Mouse (Mus musculus) stomach, postnatal 0 days (tissue): Measurements from ENCODE around the gene Epas1. TPM values are rescaled to one million over a fixed set of nuclear protein-coding genes. Genes with fewer than 3 reads are reported as not detected.

Source experiments
- ATAC-seq: fragments of 200-750 bp; cut with Nextera tagmentation; 2 replicates; pipeline ENCODE4 v1.8.0; 2017; ENCODE audit not compliant: low FRiP score, low TSS enrichment
- DNase-seq: peaks from one replicate; pipeline ENCODE4 v3.0.0-alpha.2; 2016; ENCODE audit warnings: low spot score
- H3K27ac ChIP-seq: fragments of 300-500 bp; sonication (generic); replicated peaks from 2 replicates; pipeline ENCODE4 v1.5.1; 2014; ENCODE audit warnings: mild to moderate bottlenecking, control low read depth
- H3K27me3 ChIP-seq: fragments of 300-500 bp; sonication (generic); 2 replicates; pipeline ENCODE4 v1.6.1; 2014; ENCODE audit warnings: low read length; ENCODE audit not compliant: control insufficient read depth, insufficient read depth
- H3K36me3 ChIP-seq: fragments of 300-500 bp; sonication (generic); 2 replicates; pipeline ENCODE4 v1.6.1; 2014; ENCODE audit warnings: low read length, mixed read lengths; ENCODE audit not compliant: control insufficient read depth, insufficient read depth
- H3K4me1 ChIP-seq: fragments of 300-500 bp; sonication (generic); replicated peaks from 2 replicates; pipeline ENCODE4 v1.6.1; 2014; ENCODE audit warnings: antibody characterized with exemption; ENCODE audit not compliant: control insufficient read depth, insufficient read depth
- H3K4me2 ChIP-seq: fragments of 300-500 bp; sonication (generic); replicated peaks from 2 replicates; pipeline ENCODE4 v1.6.1; 2014; ENCODE audit warnings: low read depth, mild to moderate bottlenecking, control low read depth, moderate library complexity
- H3K4me3 ChIP-seq: fragments of 300-500 bp; sonication (generic); 2 replicates; pipeline ENCODE4 v1.5.1; 2014; ENCODE audit warnings: low read depth, low read length, control low read depth
- H3K9ac ChIP-seq: fragments of 300-500 bp; sonication (generic); 2 replicates; pipeline ENCODE4 v1.6.1; 2014; ENCODE audit warnings: mild to moderate bottlenecking, low read length, control low read depth, mixed read lengths
- H3K9me3 ChIP-seq: fragments of 300-500 bp; sonication (generic); 2 replicates; pipeline ENCODE4 v1.6.1; 2016; ENCODE audit warnings: low read length; ENCODE audit not compliant: control insufficient read depth
- CTCF ChIP-seq: IDR thresholded peaks from 2 replicates; pipeline ENCODE4 v1.5.1; 2016; ENCODE audit warnings: antibody characterized with exemption, low read depth, mild to moderate bottlenecking, moderate library complexity
- EP300 ChIP-seq: optimal IDR thresholded peaks from 2 replicates; pipeline ENCODE3; 2016; ENCODE audit warnings: antibody characterized with exemption
- WGBS: fragments of 180-500 bp; shearing (Covaris S2); extraction: QIAGEN DNeasy Blood & Tissue Kit; methylation state at CpG from one replicate; pipeline ENCODE4 v1.1.7; 2014; 5-methylcytosine and 5-hydroxymethylcytosine counted together
- polyA plus RNA-seq: library from polyadenylated mRNA; unstranded; fragments of >200 nt; fragmentation: Nextera tagmentation; extraction: Ambion mirVana; gene quantifications from 2 replicates; pipeline ENCODE4 v1.2.1, GENCODE M21; 2015

Gene Epas1
- polyA plus RNA-seq, 1 experiment from 2014 or later = 4.7 TPM

DNA sequence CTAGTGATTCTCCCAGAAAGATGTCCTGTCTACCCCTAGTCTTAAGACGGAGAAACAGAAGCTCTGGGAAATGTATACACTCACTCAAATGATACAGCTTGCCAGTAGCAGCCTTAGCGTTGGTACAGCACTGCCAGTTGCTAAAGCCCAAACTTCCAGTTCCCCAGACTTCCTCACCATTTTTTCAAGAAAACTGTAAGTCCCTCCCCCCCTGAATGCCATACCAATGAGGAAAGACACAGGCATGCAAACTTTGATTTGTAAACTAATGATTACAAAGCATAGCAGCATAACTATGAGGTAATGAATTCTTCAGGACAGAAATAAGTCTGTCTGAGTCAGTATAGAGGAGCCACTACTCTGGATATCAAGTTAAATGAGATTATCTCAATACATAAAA, 124.2 kb downstream of the Epas1 start:
- Histone ChIP-seq H3K27me3 (no peaks in the 10 kb centered on the region), H3K4me3 (no peak overlapping the region), H3K36me3 (no peaks in the 10 kb centered on the region), H3K4me1 (no peaks in the 10 kb centered on the region), H3K9ac (no peak overlapping the region), H3K27ac (no peak overlapping the region), H3K9me3 (no peaks in the 10 kb centered on the region), H3K4me2 (no peak overlapping the region)
- TF ChIP-seq CTCF (no peak), EP300 (no peak)
- ATAC-seq (no peak), DNase-seq (no peak)
- 59% methylated on average over 2 of the region's 2 CpGs for WGBS

DNA sequence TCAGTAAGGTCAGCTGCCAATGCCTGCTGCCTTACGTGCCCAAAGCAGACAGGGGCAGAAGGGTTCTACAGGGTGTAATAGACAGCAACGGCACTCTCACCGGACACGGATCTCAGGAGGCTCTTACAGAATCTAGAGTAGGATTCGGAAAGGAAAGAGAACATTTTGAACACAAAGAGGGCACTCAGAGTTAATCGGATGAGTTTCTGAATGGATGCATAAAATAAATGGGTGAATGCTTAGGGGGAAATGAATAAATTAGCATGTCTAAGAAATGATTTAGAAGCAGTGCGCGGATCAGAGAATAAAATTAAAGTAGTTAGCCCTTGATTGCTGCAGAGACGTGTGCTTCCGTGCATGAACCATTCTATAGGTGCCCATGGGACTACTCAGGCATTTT, 126.6 kb downstream of the Epas1 start:
- H3K4me2 ChIP-seq = no peak overlapping the region
- no peaks in the 10 kb centered on the region for H3K9me3 ChIP-seq
- no peaks in the 10 kb centered on the region for H3K36me3 ChIP-seq
- no peak overlapping the region for H3K9ac ChIP-seq
- TF ChIP-seq EP300 = no peak
- no peak for TF ChIP-seq CTCF
- no peak overlapping the region for H3K27ac ChIP-seq
- DNase-seq (no peak), ATAC-seq (no peak)
- H3K4me1 ChIP-seq = no peaks in the 10 kb centered on the region
- WGBS = 84% methylated on average over 10 of the region's 10 CpGs
- no peaks in the 10 kb centered on the region for H3K27me3 ChIP-seq
- no peak overlapping the region for H3K4me3 ChIP-seq

- Histone ChIP-seq H3K9me3 (no peaks in the 10 kb centered on the region), H3K27me3 (no peaks in the 10 kb centered on the region), H3K36me3 (no peaks in the 10 kb centered on the region), H3K9ac (no peak overlapping the region), H3K27ac (no peak overlapping the region), H3K4me2 (no peak overlapping the region), H3K4me1 (no peaks in the 10 kb centered on the region), H3K4me3 (no peak overlapping the region)
- ATAC-seq (no peak), DNase-seq (no peak)
- 71% methylated on average over 4 of the region's 4 CpGs for WGBS
- TF ChIP-seq CTCF (no peak), EP300 (no peak)
Measured at GRCm38 (mm10) chr17:86880461-86881044, 127.1 kb downstream of the Epas1 start.

Other genes starting within 250 kb of the Epas1 start
- gene Gm10309, start 248.5 kb upstream of the Epas1 start, polyA plus RNA-seq = 0.07 and 0.08 TPM in 2 replicates
- not detected in 2 replicates for gene Tmem247, start 163.6 kb downstream of the Epas1 start, polyA plus RNA-seq
- 0.12 TPM in 1 of 2 replicates, not detected in the other for gene Atp6v1e2, start 194.2 kb downstream of the Epas1 start, polyA plus RNA-seq
- 5.6 and 6.2 TPM in 2 replicates for gene Rhoq, start 209.4 kb downstream of the Epas1 start, polyA plus RNA-seq